Mouse (Mus musculus): ENCODE measurements around the gene Sox6. TPM values are rescaled to one million over a fixed set of nuclear protein-coding genes. Genes with fewer than 3 reads are reported as not detected.

Sox6 gene
- polyA plus RNA-seq, 2 experiments, result 21.3 to 59.4 TPM

DNA sequence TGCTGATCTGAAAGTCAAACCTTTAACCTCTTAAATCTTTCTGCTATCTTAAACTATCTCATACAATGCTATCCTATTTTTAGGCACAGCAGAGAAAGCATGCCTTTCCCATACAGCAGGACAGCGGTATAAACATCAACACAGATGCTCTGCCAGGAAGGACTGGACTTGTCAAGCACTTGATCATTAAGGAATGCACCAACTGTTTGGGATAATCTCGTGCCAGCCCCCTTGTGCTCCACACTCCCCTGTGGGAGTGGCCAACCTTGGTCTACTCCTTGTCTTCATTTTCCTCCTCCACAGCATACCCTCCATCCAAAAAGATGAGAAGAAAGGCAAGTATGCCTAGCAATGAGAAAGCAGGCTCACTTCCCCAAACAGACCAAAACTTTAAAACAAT lies 332.5 kb downstream of the Sox6 start:
- Histone ChIP-seq H3K9ac (ENCODE audit: low read depth, low read length, severe bottlenecking) (no peak overlapping the region), H3K4me1 (ENCODE audit: control insufficient read depth, insufficient read depth, low read length) (no peaks in the 10 kb centered on the region), H3K27me3 (ENCODE audit: control insufficient read depth, insufficient read depth, low read length) (no peaks in the 10 kb centered on the region), H3K4me2 (replicated peaks; ENCODE audit: low read depth, low read length, severe bottlenecking) (no peak overlapping the region), H3K4me3 (replicated peaks; ENCODE audit: low read length) (no peak overlapping the region), H3K9me3 (ENCODE audit: control insufficient read depth, low read length) (no peaks in the 10 kb centered on the region), H3K36me3 (ENCODE audit: control insufficient read depth, insufficient read depth, low read length) (no peaks in the 10 kb centered on the region), H3K27ac (replicated peaks; ENCODE audit: low read depth, low read length) (no peak overlapping the region)
- WGBS, result 39% methylated on average over 2 of the region's 2 CpGs
- ATAC-seq (ENCODE audit: low FRiP score, low read depth) (peak; percentile 57; the same call in 1 of the 2 replicates), DNase-seq (ENCODE audit: low spot score) (peak; percentile 58)
- no peak for TF ChIP-seq POLR2A (IDR thresholded peaks at IDR 0.05; ENCODE audit: borderline replicate concordance, extremely low read depth, insufficient read depth, insufficient read length)

DNA sequence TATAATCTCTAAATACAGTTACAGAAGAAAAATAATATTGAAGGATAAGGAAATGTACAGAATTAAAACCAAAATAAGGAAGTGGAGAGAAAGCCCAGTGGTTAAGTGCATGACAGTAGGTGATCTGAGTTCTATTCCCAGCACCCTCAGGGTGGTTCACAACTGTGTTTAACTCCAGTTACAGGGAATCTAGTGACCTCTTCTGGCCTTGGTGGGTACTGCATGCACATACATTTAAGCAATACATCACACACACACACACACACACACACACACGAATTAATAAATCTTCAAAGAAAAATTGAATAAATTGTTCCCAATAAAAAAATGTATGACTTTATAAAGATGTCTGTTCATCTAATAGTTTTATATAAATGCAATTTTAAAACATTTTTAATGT lies 340.5 kb downstream of the Sox6 start:
- no peak for ATAC-seq (ENCODE audit: low FRiP score, low read depth)
- TF ChIP-seq POLR2A (IDR thresholded peaks at IDR 0.05; ENCODE audit: borderline replicate concordance, extremely low read depth, insufficient read depth, insufficient read length), result no peak
- no peak for DNase-seq (ENCODE audit: low spot score)
- WGBS, result 86% methylated on average over 1 of the region's 1 CpGs
- no peaks in the 10 kb centered on the region for H3K4me1 ChIP-seq (ENCODE audit: control insufficient read depth, insufficient read depth, low read length)
- no peak overlapping the region for H3K9ac ChIP-seq (ENCODE audit: low read depth, low read length, severe bottlenecking)
- H3K27ac ChIP-seq (replicated peaks; ENCODE audit: low read depth, low read length), result no peak overlapping the region
- H3K9me3 ChIP-seq (ENCODE audit: control insufficient read depth, low read length), result no peaks in the 10 kb centered on the region
- H3K4me3 ChIP-seq (replicated peaks; ENCODE audit: low read length), result no peak overlapping the region
- no peaks in the 10 kb centered on the region for H3K36me3 ChIP-seq (ENCODE audit: control insufficient read depth, insufficient read depth, low read length)
- H3K27me3 ChIP-seq (ENCODE audit: control insufficient read depth, insufficient read depth, low read length), result no peaks in the 10 kb centered on the region
- no peak overlapping the region for H3K4me2 ChIP-seq (replicated peaks; ENCODE audit: low read depth, low read length, severe bottlenecking)

- WGBS, result 68% methylated on average over 8 of the region's 8 CpGs
- ATAC-seq (ENCODE audit: low FRiP score, low read depth) (no peak), DNase-seq (ENCODE audit: low spot score) (no peak)
- Histone ChIP-seq H3K4me2 (replicated peaks; ENCODE audit: low read depth, low read length, severe bottlenecking) (no peak overlapping the region), H3K27ac (replicated peaks; ENCODE audit: low read depth, low read length) (no peak overlapping the region), H3K9ac (ENCODE audit: low read depth, low read length, severe bottlenecking) (no peak overlapping the region), H3K4me1 (ENCODE audit: control insufficient read depth, insufficient read depth, low read length) (peaks cover 8% of the 10 kb centered on the region), H3K36me3 (ENCODE audit: control insufficient read depth, insufficient read depth, low read length) (no peaks in the 10 kb centered on the region), H3K9me3 (ENCODE audit: control insufficient read depth, low read length) (no peaks in the 10 kb centered on the region), H3K27me3 (ENCODE audit: control insufficient read depth, insufficient read depth, low read length) (no peaks in the 10 kb centered on the region), H3K4me3 (replicated peaks; ENCODE audit: low read length) (no peak overlapping the region)
- no peak for TF ChIP-seq POLR2A (IDR thresholded peaks at IDR 0.05; ENCODE audit: borderline replicate concordance, extremely low read depth, insufficient read depth, insufficient read length)
Observed at GRCm38 (mm10) chr7:115693206-115693605, 345.4 kb downstream of the Sox6 start.

- TF ChIP-seq POLR2A (IDR thresholded peaks at IDR 0.05; ENCODE audit: borderline replicate concordance, extremely low read depth, insufficient read depth, insufficient read length), result no peak
- no peaks in the 10 kb centered on the region for H3K9me3 ChIP-seq (ENCODE audit: control insufficient read depth, low read length)
Observed at GRCm38 (mm10) chr7:115691091-115691490, 347.5 kb downstream of the Sox6 start.

GRCm38 (mm10) chr7:115686687-115687086 lies 351.9 kb downstream of the Sox6 start:
- no peak for ATAC-seq (ENCODE audit: low FRiP score, low read depth)
- TF ChIP-seq POLR2A (IDR thresholded peaks at IDR 0.05; ENCODE audit: borderline replicate concordance, extremely low read depth, insufficient read depth, insufficient read length), result no peak
- no peaks in the 10 kb centered on the region for H3K9me3 ChIP-seq (ENCODE audit: control insufficient read depth, low read length)
- H3K4me3 ChIP-seq (replicated peaks; ENCODE audit: low read length), result no peak overlapping the region
- no peak overlapping the region for H3K27ac ChIP-seq (replicated peaks; ENCODE audit: low read depth, low read length)
- DNase-seq (ENCODE audit: low spot score), result no peak
- no peaks in the 10 kb centered on the region for H3K27me3 ChIP-seq (ENCODE audit: control insufficient read depth, insufficient read depth, low read length)
- no peak overlapping the region for H3K4me2 ChIP-seq (replicated peaks; ENCODE audit: low read depth, low read length, severe bottlenecking)
- peaks cover 16% of the 10 kb centered on the region for H3K4me1 ChIP-seq (ENCODE audit: control insufficient read depth, insufficient read depth, low read length)
- WGBS, result 67% methylated on average over 6 of the region's 6 CpGs
- H3K36me3 ChIP-seq (ENCODE audit: control insufficient read depth, insufficient read depth, low read length), result no peaks in the 10 kb centered on the region
- H3K9ac ChIP-seq (ENCODE audit: low read depth, low read length, severe bottlenecking), result no peak overlapping the region

More at GRCm38 (mm10) chr7:115691091-115691490, 347.5 kb downstream of the Sox6 start:
- Histone ChIP-seq H3K4me2 (replicated peaks; ENCODE audit: low read depth, low read length, severe bottlenecking) (no peak overlapping the region), H3K4me1 (ENCODE audit: control insufficient read depth, insufficient read depth, low read length) (peaks cover 16% of the 10 kb centered on the region), H3K9ac (ENCODE audit: low read depth, low read length, severe bottlenecking) (no peak overlapping the region), H3K27me3 (ENCODE audit: control insufficient read depth, insufficient read depth, low read length) (no peaks in the 10 kb centered on the region), H3K27ac (replicated peaks; ENCODE audit: low read depth, low read length) (no peak overlapping the region), H3K36me3 (ENCODE audit: control insufficient read depth, insufficient read depth, low read length) (no peaks in the 10 kb centered on the region), H3K4me3 (replicated peaks; ENCODE audit: low read length) (no peak overlapping the region)
- DNase-seq (ENCODE audit: low spot score) (no peak), ATAC-seq (ENCODE audit: low FRiP score, low read depth) (no peak)
- WGBS, result 22% methylated on average over 4 of the region's 4 CpGs

DNA sequence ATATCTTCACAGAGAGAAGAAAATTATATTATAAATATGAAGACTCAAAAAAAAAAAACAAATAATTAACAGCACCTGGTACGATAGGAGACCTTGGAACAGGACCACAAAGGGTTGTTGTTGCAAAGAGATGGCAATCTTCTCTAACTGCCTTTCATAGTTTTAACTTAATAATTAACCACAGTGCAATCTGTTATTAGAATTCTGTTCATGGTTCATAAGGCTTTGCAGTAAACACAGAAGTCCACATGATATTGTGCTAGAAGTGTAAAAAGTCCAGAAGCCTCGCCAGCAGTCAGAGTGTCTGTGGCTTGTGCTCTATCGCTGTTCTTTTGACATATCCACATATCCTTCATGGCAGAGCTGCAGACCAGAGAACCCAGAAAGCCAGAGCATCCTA lies 354.5 kb downstream of the Sox6 start:
- DNase-seq (ENCODE audit: low spot score) (no peak), ATAC-seq (ENCODE audit: low FRiP score, low read depth) (no peak)
- H3K9me3 ChIP-seq (ENCODE audit: control insufficient read depth, low read length), result no peaks in the 10 kb centered on the region
- H3K27ac ChIP-seq (replicated peaks; ENCODE audit: low read depth, low read length), result no peak overlapping the region
- 86% methylated on average over 3 of the region's 3 CpGs for WGBS
- no peak for TF ChIP-seq POLR2A (IDR thresholded peaks at IDR 0.05; ENCODE audit: borderline replicate concordance, extremely low read depth, insufficient read depth, insufficient read length)
- no peak overlapping the region for H3K4me2 ChIP-seq (replicated peaks; ENCODE audit: low read depth, low read length, severe bottlenecking)
- H3K27me3 ChIP-seq (ENCODE audit: control insufficient read depth, insufficient read depth, low read length), result no peaks in the 10 kb centered on the region
- H3K4me1 ChIP-seq (ENCODE audit: control insufficient read depth, insufficient read depth, low read length), result peaks cover 8% of the 10 kb centered on the region; the same call in 1 of the 2 replicates
- no peaks in the 10 kb centered on the region for H3K36me3 ChIP-seq (ENCODE audit: control insufficient read depth, insufficient read depth, low read length)
- no peak overlapping the region for H3K9ac ChIP-seq (ENCODE audit: low read depth, low read length, severe bottlenecking)
- no peak overlapping the region for H3K4me3 ChIP-seq (replicated peaks; ENCODE audit: low read length)
